Mouse (Mus musculus) ovary, adult 10 weeks (tissue): ENCODE measurements around the gene Rtn4rl1. TPM values are rescaled to one million over a fixed set of nuclear protein-coding genes. Genes with fewer than 3 reads are reported as not detected.

Source experiments
- polyA plus RNA-seq: library from polyadenylated mRNA; stranded (reverse); fragments of 350-450 nt; fragmentation: Illumina TruSeq; extraction: RNeasy Lipid Tissue Mini Kit (QIAGEN cat#74804); gene quantifications from one replicate; pipeline ENCODE4 v1.2.3, GENCODE M21; 2014

The Rtn4rl1 gene
- 5.1 TPM for polyA plus RNA-seq

GRCm38 (mm10) chr11:75193256-75194071, at the start of gene Rtn4rl1:
Rtn4rl1 (plus strand) TSS chr11:75193783.

GRCm38 (mm10) chr11:75169405-75170080, 24.0 kb upstream of the Rtn4rl1 start, which contains the start of gene Hic1:
Hic1 (minus strand) TSS chr11:75169519.

DNA sequence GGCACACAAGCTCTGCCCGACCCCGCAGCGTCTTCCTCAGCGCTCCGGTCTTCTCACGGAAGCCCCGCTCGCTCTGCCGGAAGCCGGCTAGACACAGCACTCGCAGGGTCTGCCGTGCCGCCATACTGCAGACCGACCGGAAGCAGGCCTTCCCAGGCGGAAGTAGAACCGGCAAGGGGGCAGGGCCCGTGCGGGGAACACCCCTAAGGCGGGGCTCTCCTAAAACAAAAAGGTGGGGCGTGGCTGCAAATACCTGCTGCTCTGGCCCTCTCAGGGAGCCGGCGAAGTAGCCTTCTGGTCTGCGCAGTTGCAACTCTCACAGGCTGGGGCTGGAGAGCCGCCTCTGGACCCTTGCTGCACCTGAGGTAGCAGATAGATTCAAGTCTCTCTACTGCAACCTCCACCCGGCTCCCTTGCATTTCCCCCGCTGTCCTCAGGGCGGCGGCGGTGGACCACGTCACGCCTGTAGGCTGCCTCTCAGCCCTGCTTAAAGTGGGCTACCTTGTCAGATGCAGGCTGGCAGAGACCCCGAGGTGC, 14.8 kb upstream of the Rtn4rl1 start, which contains the start of gene Ovca2:
Ovca2 (minus strand) TSS at position 164 of the 537 bp plus-strand sequence.

DNA sequence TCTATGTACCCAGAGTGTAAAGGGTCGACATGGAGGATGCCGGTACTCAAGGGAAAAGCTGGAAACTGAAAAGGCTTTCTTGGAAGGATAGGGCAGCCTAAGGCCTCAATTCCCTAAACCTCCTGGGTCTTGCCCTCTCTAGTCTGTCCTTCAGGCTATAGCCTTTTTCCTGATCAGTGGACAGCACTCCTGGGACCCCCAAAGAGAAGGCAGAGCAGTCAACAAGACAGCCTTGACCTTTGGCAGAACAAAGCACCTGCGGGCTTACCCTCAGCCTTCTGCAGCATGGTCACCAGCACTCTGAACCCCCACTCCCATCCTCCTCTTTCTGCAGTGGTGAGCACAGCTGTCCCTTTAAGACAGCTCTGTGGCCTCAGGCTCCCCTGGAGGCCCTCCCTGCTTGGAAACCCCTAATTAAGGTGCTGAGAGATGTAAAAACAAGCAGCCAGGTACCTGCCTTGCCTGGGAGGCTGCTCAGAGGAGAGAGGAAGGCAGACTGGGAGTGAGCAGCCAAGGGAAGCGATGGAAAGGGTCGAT, 2.6 kb upstream of the Rtn4rl1 start, which contains the start of gene Dph1:
Dph1 (minus strand) TSS at position 337 of the 537 bp plus-strand sequence.

Other genes with a start within 250 kb of the Rtn4rl1 start
- gene Hic1, start 24.3 kb upstream of the Rtn4rl1 start, polyA plus RNA-seq = 0.88 TPM
- gene Ovca2, start 14.9 kb upstream of the Rtn4rl1 start, polyA plus RNA-seq = 28.0 TPM
- 1.2 TPM for gene Dph1, start 2.5 kb upstream of the Rtn4rl1 start, polyA plus RNA-seq
- gene Rpa1, start 154.5 kb downstream of the Rtn4rl1 start, polyA plus RNA-seq = 66.2 TPM
- gene Smyd4, start 154.7 kb downstream of the Rtn4rl1 start, polyA plus RNA-seq = 5.6 TPM
- gene Serpinf1, start 228.9 kb downstream of the Rtn4rl1 start, polyA plus RNA-seq = 25.7 TPM
- gene Serpinf2, start 245.8 kb downstream of the Rtn4rl1 start, polyA plus RNA-seq = not detected